Mouse (Mus musculus): ENCODE measurements around the gene Lrrc8d. TPM values are rescaled to one million over a fixed set of nuclear protein-coding genes. Genes with fewer than 3 reads are reported as not detected.

The Lrrc8d gene
- total and polyA plus RNA-seq, 3 experiments = 11.4 to 258 (median 21.9) TPM

DNA sequence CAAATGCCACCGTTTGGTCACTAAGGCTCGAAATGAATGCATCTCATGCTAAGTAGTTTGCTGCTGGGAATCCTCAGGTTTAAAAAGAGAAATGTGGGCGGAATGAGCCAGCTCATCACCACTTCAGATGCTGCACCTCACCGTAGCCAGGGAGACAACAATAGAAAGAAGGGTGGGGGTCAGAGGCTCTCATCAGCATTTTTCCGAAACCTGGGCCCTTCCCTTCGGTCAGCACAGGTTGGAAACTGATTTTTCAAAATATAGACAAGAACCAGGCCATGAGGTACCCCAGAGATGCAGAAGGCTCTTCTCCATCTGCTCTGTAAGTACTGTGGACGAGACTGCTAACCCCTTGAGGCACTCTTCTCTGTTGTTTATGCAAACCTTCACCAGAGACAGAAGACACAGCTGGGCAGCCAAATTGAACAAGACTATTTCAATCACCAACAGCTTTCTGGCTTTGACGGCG lies 17.6 kb upstream of the Lrrc8d start:
- H3K36me3 ChIP-seq (ENCODE audit: control insufficient read depth in 1 of 2, insufficient read depth in 2 of 2, low read length in 2 of 2) = no peaks in the 10 kb centered on the region
- H3K4me3 ChIP-seq (ENCODE audit: control insufficient read depth in 1 of 2, insufficient read depth in 1 of 2, low read depth in 2 of 2, low read length in 2 of 2) = no peak overlapping the region
- no peaks in the 10 kb centered on the region for H3K79me2 ChIP-seq (ENCODE audit: control insufficient read depth, insufficient read depth, low read length, poor library complexity)
- TF ChIP-seq TAL1 (IDR thresholded peaks at IDR 0.05; ENCODE audit: low read length) (no peak), ETS1 (IDR thresholded peaks at IDR 0.05; ENCODE audit: low read depth, low read length) (no peak), TCF12 (IDR thresholded peaks at IDR 0.05; ENCODE audit: low read depth, low read length) (no peak), ELF1 (IDR thresholded peaks at IDR 0.05; ENCODE audit: low read depth, low read length) (no peak), CTCF (IDR thresholded peaks at IDR 0.05 in 2 of 3, conservative IDR thresholded peaks at IDR 0.05 in 1 of 3; ENCODE audit: control insufficient read depth in 1 of 3, insufficient read depth in 1 of 3, low read depth in 2 of 3, low read length in 3 of 3, poor library complexity in 1 of 3, severe bottlenecking in 1 of 3) (no peak), EP300 (IDR thresholded peaks at IDR 0.05; ENCODE audit: low read depth in 1 of 2, low read length in 2 of 2) (no peak), MAX (IDR thresholded peaks at IDR 0.05; ENCODE audit: low read length) (no peak), KAT2A (conservative IDR thresholded peaks at IDR 0.05; ENCODE audit: low read depth, low read length) (no peak), POLR2AphosphoS2 (IDR thresholded peaks at IDR 0.05; ENCODE audit: low read length) (no peak), BHLHE40 (IDR thresholded peaks at IDR 0.05; ENCODE audit: borderline replicate concordance, low read depth, low read length) (no peak), POLR2A (IDR thresholded peaks at IDR 0.05; ENCODE audit: control insufficient read depth in 1 of 2, insufficient read depth in 1 of 2, low read depth in 1 of 2, low read length in 2 of 2, poor library complexity in 1 of 2) (no peak), MAZ (IDR thresholded peaks at IDR 0.05; ENCODE audit: low read depth, low read length) (no peak), E2F4 (IDR thresholded peaks at IDR 0.05; ENCODE audit: borderline replicate concordance, low read depth, low read length) (no peak)
- H3K27me3 ChIP-seq (ENCODE audit: control insufficient read depth in 1 of 2, insufficient read depth in 2 of 2, low read length in 2 of 2) = no peaks in the 10 kb centered on the region
- no peaks in the 10 kb centered on the region for H3K4me1 ChIP-seq (ENCODE audit: control insufficient read depth in 1 of 2, insufficient read depth in 2 of 2, low read length in 2 of 2)
- no peak for DNase-seq (ENCODE audit: low read depth, low spot score)
- H3K27ac ChIP-seq (ENCODE audit: control insufficient read depth, low read depth, low read length) = no peak overlapping the region
- H3K9me3 ChIP-seq (replicated peaks; ENCODE audit: insufficient read depth, low read length) = no peaks in the 10 kb centered on the region
- H3K9ac ChIP-seq (ENCODE audit: control insufficient read depth, low read depth, low read length, poor library complexity, severe bottlenecking) = no peak overlapping the region

GRCm38 (mm10) chr5:105683912-105684350 lies 15.8 kb upstream of the Lrrc8d start:
- no peak overlapping the region for H3K27ac ChIP-seq (ENCODE audit: control insufficient read depth, low read depth, low read length)

More at GRCm38 (mm10) chr5:105683912-105684350, 15.8 kb upstream of the Lrrc8d start:
- no peaks in the 10 kb centered on the region for H3K79me2 ChIP-seq (ENCODE audit: control insufficient read depth, insufficient read depth, low read length, poor library complexity)
- no peak overlapping the region for H3K4me3 ChIP-seq (ENCODE audit: control insufficient read depth in 1 of 2, insufficient read depth in 1 of 2, low read depth in 2 of 2, low read length in 2 of 2)
- no peaks in the 10 kb centered on the region for H3K4me1 ChIP-seq (ENCODE audit: control insufficient read depth in 1 of 2, insufficient read depth in 2 of 2, low read length in 2 of 2)
- H3K9me3 ChIP-seq (replicated peaks; ENCODE audit: insufficient read depth, low read length) = no peaks in the 10 kb centered on the region
- no peaks in the 10 kb centered on the region for H3K27me3 ChIP-seq (ENCODE audit: control insufficient read depth in 1 of 2, insufficient read depth in 2 of 2, low read length in 2 of 2)
- H3K9ac ChIP-seq (ENCODE audit: control insufficient read depth, low read depth, low read length, poor library complexity, severe bottlenecking) = no peak overlapping the region
- TF ChIP-seq GABPA (IDR thresholded peaks at IDR 0.05; ENCODE audit: low read depth, low read length) = no peak
- TF ChIP-seq UBTF (IDR thresholded peaks at IDR 0.05; ENCODE audit: borderline replicate concordance, insufficient read depth, low read depth, low read length) = no peak
- TF ChIP-seq NRF1 (IDR thresholded peaks at IDR 0.05; ENCODE audit: insufficient read depth, low read depth, low read length, poor library complexity, severe bottlenecking) = no peak
- no peak for TF ChIP-seq ZNF384 (IDR thresholded peaks at IDR 0.05; ENCODE audit: low read depth, low read length)
- no peak for TF ChIP-seq RCOR1 (IDR thresholded peaks at IDR 0.05; ENCODE audit: low read depth, low read length)
- TF ChIP-seq TAL1 (IDR thresholded peaks at IDR 0.05; ENCODE audit: low read length) = no peak
- TF ChIP-seq MYB (IDR thresholded peaks at IDR 0.05; ENCODE audit: low read depth, low read length) = no peak
- TF ChIP-seq SMC3 (IDR thresholded peaks at IDR 0.05; ENCODE audit: low read depth, low read length) = no peak
- no peak for TF ChIP-seq MYC (IDR thresholded peaks at IDR 0.05; ENCODE audit: low read depth, low read length)
- TF ChIP-seq TCF12 (IDR thresholded peaks at IDR 0.05; ENCODE audit: low read depth, low read length) = no peak
- no peak for TF ChIP-seq CHD2 (IDR thresholded peaks at IDR 0.05; ENCODE audit: low read length)
- TF ChIP-seq CTCF (IDR thresholded peaks at IDR 0.05 in 2 of 3, conservative IDR thresholded peaks at IDR 0.05 in 1 of 3; ENCODE audit: control insufficient read depth in 1 of 3, insufficient read depth in 1 of 3, low read depth in 2 of 3, low read length in 3 of 3, poor library complexity in 1 of 3, severe bottlenecking in 1 of 3) = no peak
- H3K36me3 ChIP-seq (ENCODE audit: control insufficient read depth in 1 of 2, insufficient read depth in 2 of 2, low read length in 2 of 2) = no peaks in the 10 kb centered on the region
- no peak for DNase-seq (ENCODE audit: low read depth, low spot score)

Data from MEL (cell line).